Mouse (Mus musculus) myocyte (in vitro differentiated cells): Measurements from ENCODE around the gene Slc47a1. TPM values are rescaled to one million over a fixed set of nuclear protein-coding genes. Genes with fewer than 3 reads are reported as not detected.

Experiments used
- H3K27me3 ChIP-seq: one replicate; pipeline ENCODE4 v1.6.1; 2011; ENCODE audit not compliant: control insufficient read depth, insufficient read depth, insufficient read length
- H3K36me3 ChIP-seq: one replicate; pipeline ENCODE4 v1.6.1; 2011; ENCODE audit not compliant: control insufficient read depth, insufficient read depth
- H3K4me2 ChIP-seq: one replicate; pipeline ENCODE4 v1.6.1; 2011; ENCODE audit warnings: low read depth, control low read depth
- H3K4me3 ChIP-seq: one replicate; pipeline ENCODE4 v1.5.1; 2011; ENCODE audit warnings: mild to moderate bottlenecking, control low read depth, moderate library complexity
- H3K79me2 ChIP-seq: one replicate; pipeline ENCODE4 v1.6.1; 2011; ENCODE audit not compliant: control insufficient read depth, insufficient read depth
- H3ac ChIP-seq: one replicate; pipeline ENCODE4 v1.6.1; 2011; ENCODE audit not compliant: control insufficient read depth, insufficient read length
- CEBPB ChIP-seq: IDR thresholded peaks from 2 replicates; pipeline ENCODE4 v1.6.1; 2011; ENCODE audit warnings: mild to moderate bottlenecking, moderate library complexity; ENCODE audit not compliant: poor library complexity, insufficient read depth, severe bottlenecking
- E2F4 ChIP-seq: IDR thresholded peaks from one replicate; pipeline ENCODE4 v1.6.1; 2011; ENCODE audit warnings: mild to moderate bottlenecking, control low read depth, moderate library complexity; ENCODE audit not compliant: insufficient read depth
- MAX ChIP-seq: IDR thresholded peaks from one replicate; pipeline ENCODE4 v1.6.1; 2011; ENCODE audit warnings: low read depth, mild to moderate bottlenecking, control low read depth
- MYOD1 ChIP-seq, 3 experiments: IDR thresholded peaks; one replicate each; pipeline ENCODE4 v1.6.1; 2011; ENCODE audit warnings: control low read depth in 2 of 3, low read depth in 2 of 3, mild to moderate bottlenecking in 2 of 3, moderate library complexity in 1 of 3; ENCODE audit not compliant: insufficient read length in 2 of 3, control insufficient read depth in 1 of 3
- MYOG ChIP-seq, 3 experiments: IDR thresholded peaks; one replicate each; pipeline ENCODE4 v1.6.1; 2011; ENCODE audit warnings: control low read depth in 2 of 3, low read depth in 2 of 3, mild to moderate bottlenecking in 2 of 3; ENCODE audit not compliant: insufficient read length in 2 of 3, control insufficient read depth in 1 of 3, insufficient read depth in 1 of 3
- POLR2A ChIP-seq: IDR thresholded peaks from one replicate; pipeline ENCODE4 v1.6.1; 2011; ENCODE audit warnings: low read depth, mild to moderate bottlenecking, control low read depth, moderate library complexity; ENCODE audit not compliant: insufficient read length
- POLR2AphosphoS2 ChIP-seq: IDR thresholded peaks from one replicate; pipeline ENCODE4 v1.6.1; 2011; ENCODE audit warnings: low read depth, control low read depth; ENCODE audit not compliant: insufficient read length
- REST ChIP-seq: IDR thresholded peaks from one replicate; pipeline ENCODE4 v1.6.1; 2011; ENCODE audit warnings: mild to moderate bottlenecking, control low read depth, moderate library complexity; ENCODE audit not compliant: insufficient read depth, insufficient read length
- SRF ChIP-seq: IDR thresholded peaks from one replicate; pipeline ENCODE4 v1.6.1; 2011; ENCODE audit warnings: low read depth; ENCODE audit not compliant: control insufficient read depth, insufficient read length
- TCF12 ChIP-seq: IDR thresholded peaks from one replicate; pipeline ENCODE4 v1.6.1; 2011; ENCODE audit warnings: mild to moderate bottlenecking, control low read depth; ENCODE audit not compliant: poor library complexity, insufficient read depth, severe bottlenecking
- TCF3 ChIP-seq: IDR thresholded peaks from one replicate; pipeline ENCODE4 v1.6.1; 2011; ENCODE audit warnings: low read depth, control low read depth; ENCODE audit not compliant: insufficient read length
- USF1 ChIP-seq: IDR thresholded peaks from one replicate; pipeline ENCODE4 v1.6.1; 2011; ENCODE audit warnings: low read depth, mild to moderate bottlenecking, control low read depth, moderate library complexity
- polyA plus RNA-seq: library from polyadenylated mRNA; unstranded; fragments of >200 nt; fragmentation: generic; extraction: Trizol; gene quantifications from one replicate; pipeline ENCODE4 v1.2.1, GENCODE M21; 2012; ENCODE audit warnings: missing spikeins

Gene Slc47a1
- polyA plus RNA-seq, 1 experiment, result 0.05 TPM

DNA sequence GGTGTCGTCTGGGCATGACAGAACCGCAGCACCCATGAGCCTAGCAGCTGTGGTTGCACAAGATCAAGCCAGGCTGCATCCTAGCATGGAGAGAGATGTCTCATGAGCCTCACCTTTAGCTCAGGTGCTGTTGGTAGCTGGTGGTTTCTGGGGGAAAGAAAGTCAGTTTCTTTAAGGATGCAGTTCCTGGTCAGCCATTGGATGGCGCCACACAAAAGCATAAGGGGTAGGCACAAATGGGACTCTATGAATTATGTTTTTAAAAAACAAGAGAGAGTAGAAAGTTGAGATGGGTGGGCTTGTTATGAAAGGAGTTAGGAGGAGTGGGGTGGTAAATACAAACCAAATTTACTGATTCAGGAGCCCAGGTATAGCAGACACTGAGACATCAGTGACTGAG is 36.4 kb upstream of the Slc47a1 start:
- Histone ChIP-seq H3K4me3 (no peak overlapping the region), H3K4me2 (no peak overlapping the region), H3K27me3 (no peaks in the 10 kb centered on the region), H3K36me3 (no peaks in the 10 kb centered on the region), H3K79me2 (no peaks in the 10 kb centered on the region), H3ac (no peak overlapping the region)
- TF ChIP-seq MYOG (IDR thresholded peaks at IDR 0.05; ENCODE audit: control insufficient read depth in 1 of 3, insufficient read depth in 1 of 3, insufficient read length in 2 of 3, low read depth in 2 of 3) (no peak), MAX (no peak), E2F4 (no peak), POLR2AphosphoS2 (no peak), CEBPB (no peak), MYOD1 (IDR thresholded peaks at IDR 0.05; ENCODE audit: control insufficient read depth in 1 of 3, insufficient read length in 2 of 3, low read depth in 2 of 3) (no peak)

DNA sequence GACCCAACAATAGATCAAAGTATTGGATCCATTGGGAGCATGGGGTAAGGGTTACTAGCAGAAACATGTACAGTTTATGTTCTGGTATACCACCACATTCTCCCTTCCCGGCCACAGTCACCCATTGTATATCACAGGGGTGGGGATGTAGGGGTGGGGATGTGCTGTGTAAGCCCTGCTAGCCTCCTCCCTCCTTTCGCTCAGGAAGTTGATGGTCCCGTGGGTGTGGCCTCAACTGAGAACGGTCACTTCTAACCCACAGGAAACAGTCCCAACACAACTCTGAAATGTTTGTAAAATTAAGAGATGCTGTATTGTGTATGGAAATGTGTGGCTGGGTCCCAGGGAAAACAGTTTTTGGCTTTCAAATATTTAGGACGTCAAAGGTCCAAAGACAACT is 35.3 kb upstream of the Slc47a1 start:
- Histone ChIP-seq H3K4me2 (no peak overlapping the region), H3ac (no peak overlapping the region), H3K27me3 (no peaks in the 10 kb centered on the region), H3K4me3 (no peak overlapping the region), H3K36me3 (no peaks in the 10 kb centered on the region), H3K79me2 (no peaks in the 10 kb centered on the region)
- TF ChIP-seq MYOG (IDR thresholded peaks at IDR 0.05; ENCODE audit: control insufficient read depth in 1 of 3, insufficient read depth in 1 of 3, insufficient read length in 2 of 3, low read depth in 2 of 3), result no peak
- no peak for TF ChIP-seq SRF
- TF ChIP-seq REST, result no peak
- no peak for TF ChIP-seq POLR2A
- no peak for TF ChIP-seq MYOD1 (IDR thresholded peaks at IDR 0.05; ENCODE audit: control insufficient read depth in 1 of 3, insufficient read length in 2 of 3, low read depth in 2 of 3)
- no peak for TF ChIP-seq USF1
- no peak for TF ChIP-seq E2F4
- no peak for TF ChIP-seq POLR2AphosphoS2
- TF ChIP-seq CEBPB, result no peak
- no peak for TF ChIP-seq TCF3
- TF ChIP-seq MAX, result no peak
- no peak for TF ChIP-seq TCF12

DNA sequence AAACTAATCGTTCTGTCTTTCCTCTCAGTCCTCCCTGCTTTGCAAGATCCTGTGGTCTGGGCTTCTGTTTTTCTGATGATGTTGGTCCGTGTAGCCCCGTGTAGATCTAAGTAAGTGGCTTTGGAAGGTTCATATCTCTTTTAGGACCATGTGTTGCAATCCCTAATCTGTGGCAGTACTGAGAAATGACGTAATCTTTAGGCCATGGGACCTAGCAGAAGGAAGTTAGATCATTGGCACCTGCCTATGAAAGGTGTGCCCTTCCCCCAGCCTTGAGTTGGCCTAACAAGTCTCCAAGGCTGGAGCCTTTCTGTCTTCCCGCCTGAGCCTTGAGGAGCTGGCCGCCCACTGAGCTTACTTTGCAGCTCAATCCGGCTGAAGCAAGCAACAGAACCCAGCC is 33.7 kb upstream of the Slc47a1 start:
- no peaks in the 10 kb centered on the region for H3K79me2 ChIP-seq
- no peaks in the 10 kb centered on the region for H3K36me3 ChIP-seq
- H3K4me2 ChIP-seq, result no peak overlapping the region
- H3K4me3 ChIP-seq, result no peak overlapping the region
- TF ChIP-seq MYOG (IDR thresholded peaks at IDR 0.05; ENCODE audit: control insufficient read depth in 1 of 3, insufficient read depth in 1 of 3, insufficient read length in 2 of 3, low read depth in 2 of 3) (no peak), CEBPB (no peak), TCF12 (no peak), SRF (no peak), POLR2A (no peak), TCF3 (no peak), POLR2AphosphoS2 (no peak), REST (no peak), E2F4 (no peak)
- H3ac ChIP-seq, result no peak overlapping the region
- H3K27me3 ChIP-seq, result no peaks in the 10 kb centered on the region

- no peak overlapping the region for H3K4me3 ChIP-seq
- TF ChIP-seq MAX (no peak), E2F4 (no peak), CEBPB (no peak), REST (no peak), TCF3 (no peak), TCF12 (no peak), POLR2A (no peak), MYOD1 (IDR thresholded peaks at IDR 0.05; ENCODE audit: control insufficient read depth in 1 of 3, insufficient read length in 2 of 3, low read depth in 2 of 3) (no peak), USF1 (no peak), SRF (no peak), POLR2AphosphoS2 (no peak), MYOG (IDR thresholded peaks at IDR 0.05; ENCODE audit: control insufficient read depth in 1 of 3, insufficient read depth in 1 of 3, insufficient read length in 2 of 3, low read depth in 2 of 3) (no peak)
- no peaks in the 10 kb centered on the region for H3K27me3 ChIP-seq
- H3ac ChIP-seq, result no peak overlapping the region
- no peaks in the 10 kb centered on the region for H3K36me3 ChIP-seq
- no peaks in the 10 kb centered on the region for H3K79me2 ChIP-seq
- no peak overlapping the region for H3K4me2 ChIP-seq
These were observed 33.1 kb upstream of the Slc47a1 start for GRCm38 (mm10) chr11:61411221-61411620.

DNA sequence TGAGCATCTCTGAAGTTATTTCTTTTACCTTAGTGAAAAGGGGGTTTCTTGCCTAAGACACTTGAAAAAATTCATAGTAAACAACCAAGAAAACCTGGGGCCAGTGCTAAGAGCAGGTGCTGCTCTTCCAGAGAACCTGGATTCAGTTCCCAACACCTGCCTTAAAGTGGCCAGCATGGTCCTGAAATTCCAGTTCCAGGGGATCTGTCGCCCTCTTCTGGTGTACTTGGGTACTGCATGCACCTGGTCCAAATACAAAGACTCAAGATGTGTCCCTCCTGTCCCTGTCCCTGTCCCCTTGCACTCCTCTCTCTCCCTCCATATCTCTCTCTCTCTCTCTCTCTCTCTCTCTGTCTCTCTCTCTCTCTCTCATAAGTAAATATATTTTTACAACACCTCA is 32.0 kb upstream of the Slc47a1 start:
- no peak overlapping the region for H3ac ChIP-seq
- no peaks in the 10 kb centered on the region for H3K36me3 ChIP-seq
- H3K27me3 ChIP-seq, result no peaks in the 10 kb centered on the region
- no peaks in the 10 kb centered on the region for H3K79me2 ChIP-seq
- TF ChIP-seq E2F4 (no peak), MYOG (IDR thresholded peaks at IDR 0.05; ENCODE audit: control insufficient read depth in 1 of 3, insufficient read depth in 1 of 3, insufficient read length in 2 of 3, low read depth in 2 of 3) (no peak), USF1 (no peak), CEBPB (no peak), MYOD1 (IDR thresholded peaks at IDR 0.05; ENCODE audit: control insufficient read depth in 1 of 3, insufficient read length in 2 of 3, low read depth in 2 of 3) (no peak), REST (no peak), TCF3 (no peak), POLR2AphosphoS2 (no peak), SRF (no peak), MAX (no peak), TCF12 (no peak), POLR2A (no peak)
- no peak overlapping the region for H3K4me3 ChIP-seq
- H3K4me2 ChIP-seq, result no peak overlapping the region
